In genomic region chr13:40955773-40956172, GRCm38 (mm10) we compare ENCODE assay signal across 14 mouse cellular contexts.
"Had no signal": no experiment of that assay in that cellular context is flagged by ENCODE, and none has a peak within 500 bp of the region (broad histone marks: within the 10 kb centered on the region; RNA-seq: fewer than 3 reads in every experiment).

No protein-coding gene starts in this region.

- H3K4me2 ChIP-seq: limb, embryonic 13.5 days; liver, embryonic 11.5 days; liver, embryonic 15.5 days; midbrain, embryonic 11.5 days had no signal

- H3K4me3 ChIP-seq: limb, embryonic 10.5 days; limb, embryonic 13.5 days; liver, embryonic 15.5 days had no signal

- H3K9me3 ChIP-seq: limb, embryonic 10.5 days; limb, embryonic 13.5 days; liver, embryonic 15.5 days had no signal

- H3K36me3 ChIP-seq: limb, embryonic 10.5 days; limb, embryonic 13.5 days; liver, embryonic 15.5 days had no signal

- H3K9ac ChIP-seq: limb, embryonic 13.5 days; liver, embryonic 15.5 days had no signal

- DNase-seq: kidney, postnatal 14 days; kidney, postnatal 4 days; layer of hippocampus, adult 9-11 months; lung, adult 2 months; lung, postnatal 14 days; lung, postnatal 4 days; midbrain, embryonic 14.5 days; thymus, adult 18-20 months; thymus, postnatal 36 days had no signal

- H3K27ac ChIP-seq: limb, embryonic 10.5 days; limb, embryonic 13.5 days; liver, embryonic 15.5 days had no signal

- H3K27me3 ChIP-seq: limb, embryonic 13.5 days; liver, embryonic 15.5 days had no signal

- H3K4me1 ChIP-seq: limb, embryonic 10.5 days; limb, embryonic 13.5 days; liver, embryonic 15.5 days had no signal
